Mouse (Mus musculus): ENCODE results near the gene Tln1.

DNA sequence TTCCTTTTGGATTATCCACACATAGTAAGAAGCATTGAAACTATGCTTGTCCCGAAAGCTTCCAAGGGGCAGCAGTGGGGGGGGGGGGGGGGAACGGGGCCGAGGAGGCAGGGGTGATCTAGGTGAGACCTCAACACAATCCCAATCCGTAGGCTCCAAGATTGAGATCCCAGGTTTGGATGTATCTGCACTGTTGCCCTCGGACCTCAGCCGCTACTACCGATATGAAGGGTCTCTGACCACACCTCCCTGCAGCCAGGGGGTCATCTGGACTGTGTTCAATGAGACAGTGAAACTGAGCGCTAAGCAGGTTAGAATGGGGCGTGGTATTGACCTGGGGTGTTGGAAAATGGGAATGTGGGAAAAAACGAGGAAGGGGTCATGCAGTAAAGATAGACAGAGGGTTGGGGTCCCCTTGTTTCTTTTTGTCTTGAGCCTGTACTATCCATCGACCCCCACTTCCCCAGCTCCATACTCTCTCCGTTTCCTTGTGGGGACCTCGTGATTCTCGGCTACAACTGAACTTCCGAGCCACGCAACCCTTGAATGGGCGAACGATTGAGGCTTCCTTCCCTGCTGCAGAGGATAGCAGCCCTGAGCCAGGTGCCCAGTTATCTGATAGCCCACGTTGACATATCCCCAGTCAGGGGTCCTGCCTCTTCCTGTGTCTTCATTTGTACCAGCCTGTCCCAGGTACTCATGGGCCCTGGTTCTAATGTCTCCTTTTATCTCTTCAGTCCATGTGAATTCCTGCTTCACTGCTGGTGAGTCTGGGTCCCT is 50.6 kb downstream of the Tln1 start:
- no peak for TF ChIP-seq EP300 (IDR thresholded peaks at IDR 0.05; ENCODE audit: low read depth)
- no peak for TF ChIP-seq CTCF (IDR thresholded peaks at IDR 0.05; ENCODE audit: low read depth)

Data from liver, embryonic 14.5 days (tissue).